Mouse (Mus musculus) brain, adult 2 months (tissue): Measurements from ENCODE around the gene Grin3b.
A peak's percentile ranks its signal among the peaks of the same experiment; 100 is the strongest.

Source experiments
- DNase-seq: peaks from one replicate; pipeline ENCODE4 v3.0.0; 2011; ENCODE audit warnings: low read depth, low spot score

Gene Grin3b

DNA sequence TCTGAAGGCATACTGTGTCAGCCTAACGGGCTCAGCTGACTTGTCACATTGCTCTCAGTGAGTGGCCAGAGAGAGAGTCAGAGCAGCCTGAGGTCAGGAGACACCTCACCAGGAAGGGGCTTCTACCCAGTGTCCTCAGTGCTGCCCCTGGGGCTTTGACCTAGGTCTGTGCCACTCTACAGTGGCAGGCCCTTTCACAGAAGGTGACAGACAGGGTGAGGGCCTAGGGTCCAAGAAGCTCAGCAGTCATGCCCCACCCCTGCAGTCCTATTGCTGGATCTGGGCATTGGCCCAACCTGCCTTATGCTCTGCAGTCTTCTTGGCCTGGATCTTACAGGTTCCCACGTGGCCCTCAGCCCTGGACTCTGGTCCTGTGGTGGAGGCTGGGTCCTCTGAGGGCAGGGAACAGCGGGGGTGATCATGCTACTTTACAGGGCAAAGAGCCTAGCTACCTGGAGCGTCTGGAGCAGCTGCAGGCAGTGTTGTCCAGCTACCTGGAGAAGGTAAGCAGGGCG lies 3.6 kb upstream of the Grin3b start:
- DNase-seq = peak; percentile 72

DNA sequence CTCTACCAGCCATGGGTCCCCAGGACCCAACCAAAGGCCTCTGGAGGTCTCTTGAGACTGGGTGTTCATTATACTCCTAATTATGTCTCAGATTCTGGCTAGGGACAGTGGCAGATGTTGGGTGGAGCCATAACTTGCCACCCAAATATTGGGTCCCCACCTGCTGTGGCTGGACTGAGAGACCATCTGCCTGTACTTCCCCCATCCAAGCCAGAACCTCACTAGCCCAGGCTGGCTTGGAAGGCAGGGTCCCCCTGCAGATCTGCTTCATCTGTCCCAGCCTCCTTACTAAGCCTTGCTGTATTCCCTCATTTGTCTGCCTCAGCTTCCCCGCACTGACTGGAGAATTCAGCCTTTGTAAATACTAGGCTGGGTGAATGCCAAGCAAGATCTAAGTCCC lies 2.3 kb upstream of the Grin3b start:
- no peak for DNase-seq

DNA sequence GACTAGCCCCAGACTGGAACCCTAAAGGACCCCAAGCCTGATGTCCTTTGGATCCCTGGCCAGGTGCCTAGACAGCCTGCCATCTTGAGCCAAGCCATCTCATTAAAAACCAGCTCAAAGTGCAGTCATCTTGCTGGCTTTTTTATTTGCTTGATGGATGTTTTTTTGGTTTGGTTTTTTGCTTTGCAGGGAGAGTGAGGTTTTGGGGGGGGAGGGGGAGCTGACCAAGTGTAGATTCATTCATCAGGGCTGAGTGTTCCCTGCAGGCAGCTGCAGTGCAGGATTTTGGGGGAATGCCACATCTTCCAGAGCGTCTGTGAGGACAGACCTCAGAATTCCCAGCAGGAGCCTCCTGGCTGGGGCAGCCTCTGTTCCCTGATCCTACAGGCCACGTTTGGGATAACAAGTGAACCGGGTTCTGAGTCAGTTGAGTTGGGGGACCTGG lies 1.4 kb upstream of the Grin3b start:
- peak; percentile 58 for DNase-seq

DNA sequence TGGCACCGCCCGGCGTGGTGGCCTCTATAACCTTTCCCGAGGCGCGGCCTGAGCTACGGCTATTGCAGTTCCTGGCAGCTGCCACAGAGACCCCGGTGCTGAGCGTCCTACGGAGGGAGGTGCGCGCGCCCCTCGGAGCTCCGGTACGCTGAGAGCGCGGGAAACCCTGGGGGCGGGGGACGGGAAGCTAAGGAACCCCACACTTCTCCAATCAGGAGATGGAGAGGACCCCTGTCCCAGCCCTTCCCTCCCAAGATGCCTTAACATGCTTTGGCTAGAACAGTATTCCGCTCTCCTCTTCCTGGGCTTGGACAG lies 625 bp downstream of the Grin3b start:
- DNase-seq = no peak

DNA sequence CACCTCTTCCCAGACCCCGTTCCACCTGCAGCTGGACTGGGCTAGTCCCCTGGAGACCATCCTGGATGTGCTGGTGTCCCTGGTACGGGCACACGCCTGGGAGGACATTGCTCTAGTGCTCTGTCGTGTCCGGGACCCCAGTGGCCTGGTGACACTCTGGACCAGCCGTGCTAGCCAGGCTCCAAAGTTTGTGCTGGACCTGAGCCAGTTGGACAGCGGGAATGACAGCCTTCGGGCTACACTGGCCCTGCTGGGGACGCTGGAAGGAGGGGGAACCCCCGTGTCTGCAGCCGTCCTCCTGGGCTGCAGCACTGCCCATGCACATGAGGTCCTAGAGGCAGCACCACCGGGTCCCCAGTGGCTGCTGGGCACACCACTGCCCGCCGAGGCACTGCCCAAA lies 2.3 kb downstream of the Grin3b start:
- DNase-seq = no peak

DNA sequence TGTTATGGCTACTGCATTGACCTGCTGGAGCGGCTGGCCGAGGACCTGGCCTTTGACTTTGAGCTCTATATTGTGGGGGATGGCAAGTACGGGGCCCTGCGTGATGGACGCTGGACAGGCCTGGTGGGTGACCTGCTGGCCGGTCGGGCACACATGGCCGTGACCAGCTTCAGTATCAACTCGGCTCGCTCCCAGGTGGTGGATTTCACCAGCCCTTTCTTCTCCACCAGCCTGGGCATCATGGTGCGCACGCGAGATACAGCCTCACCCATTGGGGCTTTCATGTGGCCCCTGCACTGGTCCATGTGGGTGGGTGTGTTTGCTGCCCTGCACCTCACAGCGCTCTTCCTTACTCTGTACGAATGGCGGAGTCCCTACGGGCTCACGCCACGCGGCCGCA lies 3.6 kb downstream of the Grin3b start:
- DNase-seq = no peak

DNA sequence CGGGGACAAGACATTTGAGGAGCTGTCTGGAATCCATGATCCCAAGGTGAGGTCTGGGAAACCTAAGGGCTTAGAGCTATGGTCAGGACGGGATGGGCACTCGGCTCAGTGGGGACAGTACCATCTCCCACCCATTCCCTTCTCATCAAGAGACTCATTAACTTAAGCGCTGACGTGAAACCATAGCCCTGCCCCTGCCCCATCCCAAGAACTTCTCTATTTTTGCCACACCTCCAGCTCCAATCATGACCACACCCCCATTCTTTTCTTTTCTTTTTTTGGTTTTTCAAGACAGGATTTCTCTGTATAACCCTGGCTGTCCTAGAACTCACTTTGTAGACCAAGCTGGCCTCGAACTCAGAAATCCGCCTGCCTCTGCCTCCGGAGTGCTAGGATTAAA lies 4.2 kb downstream of the Grin3b start:
- DNase-seq = no peak

DNA sequence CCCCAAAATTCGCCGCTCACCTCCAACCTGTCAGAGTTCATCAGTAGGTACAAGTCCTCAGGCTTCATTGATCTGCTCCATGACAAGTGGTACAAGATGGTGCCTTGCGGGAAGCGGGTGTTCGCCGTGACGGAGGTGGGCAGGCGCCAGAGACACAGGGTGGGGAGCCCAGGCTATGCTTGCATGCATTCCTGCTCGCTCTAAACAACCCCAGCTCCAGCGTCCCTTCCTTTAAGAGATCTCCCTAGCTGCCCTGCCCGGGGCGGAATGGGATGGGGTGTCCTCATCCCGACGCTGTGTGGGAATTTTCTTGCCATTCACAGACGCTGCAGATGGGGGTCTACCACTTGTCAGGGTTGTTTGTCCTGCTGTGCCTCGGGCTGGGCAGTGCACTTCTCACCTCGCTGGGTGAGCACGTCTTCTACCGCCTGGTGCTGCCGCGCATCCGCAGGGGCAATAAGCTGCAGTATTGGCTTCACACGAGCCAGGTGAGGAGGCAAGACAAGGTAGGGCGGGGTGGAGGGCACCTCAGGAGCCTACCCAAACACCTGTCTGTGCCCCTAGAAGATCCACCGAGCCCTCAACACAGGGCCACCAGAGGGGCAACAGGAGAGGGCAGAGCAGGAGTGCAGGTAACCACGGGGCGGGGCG lies 5.7 kb downstream of the Grin3b start:
- DNase-seq = no peak

DNA sequence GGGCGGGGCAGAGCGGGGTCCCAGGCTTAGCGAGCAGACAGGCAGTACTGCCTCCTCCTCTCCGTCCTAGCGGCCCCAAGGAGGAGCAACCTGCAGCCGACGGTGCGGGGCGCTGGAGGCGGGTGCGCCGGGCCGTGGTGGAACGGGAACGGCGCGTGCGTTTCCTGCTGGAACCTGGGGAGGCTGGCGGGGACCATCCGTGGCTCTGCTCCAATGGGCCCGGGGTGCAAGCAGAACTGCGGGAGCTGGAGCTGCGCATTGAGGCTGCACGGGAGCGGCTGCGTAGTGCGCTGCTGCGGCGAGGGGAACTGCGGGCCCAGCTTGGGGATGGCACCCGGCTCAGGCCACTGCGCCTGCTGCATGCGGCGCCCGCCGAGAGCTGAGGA lies 6.2 kb downstream of the Grin3b start:
- DNase-seq = no peak

DNA sequence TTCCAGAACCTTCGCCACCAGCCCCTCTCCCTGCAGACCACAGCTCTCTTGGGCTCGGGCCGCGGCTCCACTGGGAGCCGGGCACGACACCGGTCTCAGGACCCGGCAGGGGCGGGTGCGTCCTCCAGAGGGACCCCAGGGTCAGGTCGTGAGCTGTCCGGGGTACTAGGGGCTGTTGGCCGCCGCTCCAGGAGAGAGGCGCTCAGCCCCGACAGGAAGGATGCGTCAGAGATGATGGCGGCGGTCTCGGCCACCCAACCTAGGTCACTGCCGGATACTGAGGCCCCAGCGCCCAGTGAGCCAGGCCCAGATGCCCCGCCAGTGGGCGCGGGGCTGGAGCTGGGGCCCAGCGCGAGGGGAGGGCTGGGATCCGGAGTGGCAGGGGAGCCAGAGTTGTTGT lies 6.8 kb downstream of the Grin3b start:
- no peak for DNase-seq

DNA sequence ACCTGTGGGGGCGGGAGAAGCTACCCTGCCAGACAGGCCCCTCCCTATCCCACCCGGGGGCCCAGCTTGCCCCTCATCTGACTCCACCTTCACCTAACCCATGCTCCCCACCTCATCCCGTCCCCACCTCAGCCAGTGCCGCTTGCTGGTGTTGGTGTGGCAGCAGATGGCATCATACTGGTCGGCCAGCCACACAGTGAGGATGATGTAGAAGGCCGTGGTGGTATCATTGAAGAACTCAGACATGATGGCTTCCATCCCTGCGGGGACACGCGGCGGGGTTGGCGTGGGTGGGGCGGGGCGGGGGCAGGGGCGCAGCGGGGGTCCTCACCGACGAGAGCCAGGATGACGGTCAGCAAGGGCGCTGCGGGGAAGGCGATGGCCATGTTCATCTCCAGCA lies 7.5 kb downstream of the Grin3b start:
- no peak for DNase-seq

DNA sequence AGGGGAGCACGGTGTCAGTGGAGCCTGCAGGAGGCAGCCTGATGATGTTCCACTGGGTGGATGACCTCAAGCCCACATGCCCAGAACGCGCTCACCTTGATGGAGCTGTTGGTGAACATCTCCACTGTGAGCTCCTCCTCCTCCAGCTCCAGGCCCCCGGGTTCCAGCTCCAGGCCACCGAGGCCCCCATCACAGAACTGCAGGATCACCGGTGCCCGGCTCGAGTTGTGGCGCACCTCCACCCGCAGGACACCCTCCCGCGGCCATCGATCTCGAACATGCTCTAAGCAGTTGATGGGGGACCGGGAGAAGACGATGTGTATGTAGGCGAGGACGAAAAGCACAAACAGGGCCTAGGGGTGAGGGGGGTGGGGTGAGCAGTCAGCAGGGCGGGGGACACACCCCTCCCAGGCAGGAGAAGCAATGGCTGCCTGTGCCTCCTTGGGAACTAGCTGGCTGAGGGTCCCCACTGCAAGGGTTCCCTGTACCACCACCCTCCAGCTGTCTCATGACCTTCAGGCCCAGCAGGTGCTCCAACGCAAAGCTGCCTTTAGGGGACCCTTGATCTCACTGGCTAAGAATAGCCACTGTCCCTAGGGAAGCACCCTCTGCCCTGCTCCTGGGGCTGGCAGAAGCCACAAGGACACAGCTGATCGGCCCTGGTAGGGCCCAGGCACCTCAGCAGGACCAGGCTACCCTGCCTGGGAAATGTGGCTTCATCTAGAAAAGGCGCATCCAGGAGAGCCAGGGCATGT lies 9.1 kb downstream of the Grin3b start:
- DNase-seq = no peak

DNA sequence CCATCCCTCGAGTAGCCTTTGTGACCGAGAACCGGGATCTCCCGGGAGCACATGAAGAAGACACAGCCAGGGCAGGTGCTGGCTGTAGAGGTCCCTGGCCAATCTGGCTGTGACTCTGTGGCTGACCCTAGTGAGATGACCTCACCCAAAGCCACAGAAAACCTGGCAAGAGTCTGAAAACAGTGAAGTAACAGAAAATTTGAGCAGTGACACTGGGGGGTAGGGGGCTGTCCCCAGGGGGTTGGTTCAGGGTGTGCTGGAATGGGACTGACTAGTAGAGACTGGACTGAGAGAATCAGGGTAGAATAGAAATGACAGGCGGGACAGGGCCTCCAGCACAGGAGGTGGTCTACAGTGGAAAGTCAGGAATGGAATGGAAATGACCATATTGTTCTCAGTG lies 12.7 kb downstream of the Grin3b start:
- no peak for DNase-seq

DNA sequence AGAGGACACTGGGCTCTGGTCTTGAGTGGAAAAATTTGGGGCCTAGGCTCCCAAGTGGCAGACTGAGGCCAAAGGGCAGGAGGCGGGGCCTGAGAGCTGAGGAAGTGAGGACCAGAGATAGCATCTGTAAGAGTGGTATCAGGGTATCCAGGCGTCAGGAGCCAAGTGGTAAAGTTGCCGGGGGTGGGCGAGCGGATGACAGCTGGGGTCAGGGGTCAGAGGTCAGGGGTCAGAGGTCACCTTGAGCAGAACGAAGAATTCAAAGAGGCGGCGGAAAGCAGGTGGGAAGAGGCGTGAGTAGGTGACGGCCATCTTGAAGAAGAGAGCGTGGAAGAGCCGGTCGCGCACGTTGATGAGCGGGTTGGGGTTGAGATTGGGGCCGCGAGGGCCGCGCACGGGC lies 13.2 kb downstream of the Grin3b start:
- DNase-seq = peak; percentile 71

DNA sequence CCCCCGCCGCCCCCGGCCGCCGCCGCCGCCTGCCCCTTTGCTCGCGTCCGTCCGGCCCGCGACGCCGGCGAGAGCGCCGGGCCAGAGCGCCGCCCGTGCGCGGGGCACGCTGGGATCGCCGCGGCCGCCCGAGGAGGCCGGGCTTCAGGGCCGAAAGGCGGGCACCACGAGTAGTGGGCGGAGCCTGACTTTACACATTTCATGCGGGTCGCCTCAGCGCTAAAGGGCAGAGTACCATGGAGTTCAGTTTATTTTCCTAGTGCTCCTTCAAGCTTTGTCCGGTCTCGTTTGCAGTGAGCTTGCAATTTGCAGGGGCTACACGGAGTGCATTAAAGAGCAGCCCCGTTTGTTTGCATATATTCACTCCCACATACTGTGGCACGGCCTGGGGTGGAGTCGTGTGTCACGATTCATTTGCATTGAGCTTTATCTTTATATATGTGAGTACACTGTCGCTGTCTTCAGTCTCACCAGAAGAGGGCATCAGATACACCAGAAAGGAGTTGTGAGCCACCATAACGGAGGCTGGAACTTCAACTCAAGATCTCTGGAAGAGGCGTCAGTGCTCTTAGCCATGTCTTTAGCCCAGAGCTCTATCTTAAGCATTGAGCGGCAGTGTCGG lies 13.8 kb downstream of the Grin3b start, which contains the start of gene Tmem259:
Gene Tmem259 (minus strand): TSS at position 136 of the 622 bp plus-strand sequence.
- peak; percentile 94 for DNase-seq

DNA sequence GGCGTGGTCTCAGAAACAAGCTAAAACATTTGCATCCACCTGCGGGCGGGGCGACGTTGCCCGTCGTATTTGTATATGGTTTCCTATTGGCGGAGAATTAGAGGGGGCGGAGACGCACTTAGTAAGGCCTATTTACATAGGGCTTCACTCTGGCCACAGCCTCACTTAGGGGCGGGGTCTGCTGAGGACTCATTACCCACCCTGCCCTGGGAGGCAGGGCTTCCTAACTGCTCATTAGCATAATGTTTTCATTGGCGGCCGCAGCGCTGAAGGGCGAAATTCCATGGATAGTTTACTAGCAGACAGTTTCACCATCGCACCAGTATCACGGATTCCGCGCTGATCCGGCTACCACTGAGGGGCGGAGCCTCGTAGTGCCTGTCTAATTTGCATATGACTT lies 14.4 kb downstream of the Grin3b start:
- DNase-seq = peak; percentile 100

DNA sequence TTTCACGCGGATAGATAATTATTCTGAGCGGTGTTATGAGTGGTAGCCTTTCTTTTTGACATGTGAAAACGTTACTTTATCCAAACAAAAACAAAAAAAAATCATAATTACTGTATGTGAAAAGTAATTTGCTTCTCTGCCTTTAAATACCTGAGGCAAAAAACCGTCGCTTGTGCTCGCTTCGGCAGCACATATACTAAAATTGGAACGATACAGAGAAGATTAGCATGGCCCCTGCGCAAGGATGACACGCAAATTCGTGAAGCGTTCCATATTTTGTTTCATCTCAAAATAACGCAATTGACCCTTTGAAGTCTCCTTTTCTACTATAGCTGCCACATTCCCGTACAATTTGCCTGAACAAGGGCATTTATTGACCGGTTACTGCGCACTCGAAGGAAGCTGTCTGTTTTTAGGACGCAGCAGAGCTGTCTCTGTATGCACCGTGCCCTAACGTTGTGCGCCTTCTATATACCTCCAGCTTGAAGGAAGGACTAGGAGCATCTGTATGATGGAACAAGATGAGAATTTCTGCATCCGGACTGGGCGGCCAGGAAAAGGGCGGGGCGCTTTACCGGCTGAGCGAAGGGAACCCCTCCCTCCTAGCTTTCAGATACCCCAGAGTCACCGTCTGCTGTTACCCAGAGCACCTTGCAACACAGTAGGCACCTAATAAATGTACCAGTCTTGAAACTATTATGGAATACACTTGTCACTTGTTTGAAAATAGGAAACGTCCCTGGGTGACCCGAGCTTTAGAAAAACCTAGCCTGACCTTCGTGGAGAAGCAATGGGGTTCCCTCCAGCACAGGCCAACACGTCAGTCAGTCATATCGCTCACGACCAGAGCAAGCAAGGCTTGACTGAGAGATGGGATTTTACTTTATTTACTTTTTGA lies 15.1 kb downstream of the Grin3b start:
- DNase-seq = peak; percentile 92

DNA sequence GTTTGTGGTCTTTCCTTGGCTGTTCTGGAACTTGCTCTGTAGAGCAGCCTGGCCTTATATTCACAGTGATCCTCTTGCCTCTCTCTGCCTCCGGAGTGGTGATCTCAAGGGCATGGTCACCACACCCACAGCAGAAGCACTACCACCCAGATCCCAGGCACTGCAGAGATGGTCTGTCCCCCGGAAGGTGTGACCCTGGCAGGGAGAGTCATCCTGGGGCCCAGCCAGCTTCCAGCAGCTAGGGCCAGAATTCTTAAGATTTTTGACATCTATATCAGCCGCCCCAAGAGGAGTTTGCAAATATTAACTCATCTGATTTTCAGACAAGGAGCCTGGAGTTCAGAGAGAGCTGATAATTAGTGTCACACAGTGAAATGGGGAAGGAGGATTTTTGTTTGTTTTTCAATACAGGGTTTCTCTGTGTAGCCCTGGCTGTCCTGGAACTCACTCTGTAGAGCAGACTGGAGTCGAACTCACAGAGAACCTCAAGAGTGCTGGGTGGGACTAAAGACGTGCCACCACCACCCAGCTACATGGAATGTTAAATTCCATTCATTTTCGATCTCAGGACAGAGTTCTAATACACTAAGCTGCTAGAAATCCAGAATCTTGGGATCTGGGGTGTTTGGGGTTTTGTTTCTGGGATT lies 15.8 kb downstream of the Grin3b start:
- DNase-seq = peak; percentile 27

DNA sequence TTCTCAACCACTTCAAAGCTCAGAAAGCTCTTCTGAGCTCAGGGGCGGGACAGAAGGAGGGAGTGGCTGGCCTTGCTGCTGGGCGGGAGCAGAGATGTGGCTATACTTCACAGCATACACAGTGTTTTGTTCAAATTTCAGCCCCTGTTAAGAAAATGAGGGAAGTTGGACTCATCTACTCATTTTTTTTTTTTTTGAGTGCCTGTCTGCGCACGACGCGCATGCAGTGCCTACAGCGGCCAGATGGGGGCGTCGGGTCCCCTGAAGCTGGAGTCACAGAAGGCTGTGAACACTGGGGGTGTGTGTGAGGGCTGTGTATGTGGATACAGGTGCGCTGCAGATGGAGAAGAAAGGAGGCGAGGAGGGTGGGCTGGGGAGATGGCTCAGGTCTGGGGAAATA lies 16.4 kb downstream of the Grin3b start:
- DNase-seq = peak; percentile 90

DNA sequence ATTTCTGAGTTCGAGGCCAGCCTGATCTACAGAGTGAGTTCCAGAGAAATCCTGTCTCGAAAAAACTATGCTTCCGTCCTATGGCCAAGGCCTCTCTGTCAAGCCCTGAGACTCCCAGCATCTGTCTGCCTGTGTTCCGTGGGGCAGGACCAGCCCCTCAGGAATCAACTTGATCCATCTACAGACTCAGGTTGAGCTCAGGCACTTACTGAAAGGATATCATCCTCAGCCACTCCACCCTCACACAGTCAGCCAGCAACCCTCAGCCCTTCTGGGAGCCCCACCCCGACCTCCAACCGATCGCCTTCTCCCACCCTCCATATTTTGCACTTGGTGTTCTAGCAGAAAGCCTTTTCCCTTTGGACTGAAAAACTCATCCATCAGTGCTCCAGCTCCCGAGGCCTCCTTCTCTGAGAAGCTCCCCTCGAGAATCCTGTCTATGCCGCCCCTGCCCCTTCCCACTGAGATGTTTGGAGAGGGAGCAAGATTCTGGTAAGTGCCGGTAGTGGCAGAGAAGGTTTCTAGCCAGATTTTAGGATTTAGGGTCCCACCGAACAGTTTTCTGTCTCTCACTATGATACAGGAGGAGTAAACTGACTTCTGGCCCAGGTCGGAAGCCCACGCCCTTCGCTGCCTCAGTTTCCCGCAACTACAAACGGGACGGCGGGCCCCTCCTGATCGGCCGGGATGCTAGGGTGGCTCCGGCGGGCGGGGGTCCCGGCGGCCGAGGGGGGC lies 17.4 kb downstream of the Grin3b start:
- no peak for DNase-seq
